18 mouse cellular contexts compared by ENCODE assay signal in the genomic region with DNA sequence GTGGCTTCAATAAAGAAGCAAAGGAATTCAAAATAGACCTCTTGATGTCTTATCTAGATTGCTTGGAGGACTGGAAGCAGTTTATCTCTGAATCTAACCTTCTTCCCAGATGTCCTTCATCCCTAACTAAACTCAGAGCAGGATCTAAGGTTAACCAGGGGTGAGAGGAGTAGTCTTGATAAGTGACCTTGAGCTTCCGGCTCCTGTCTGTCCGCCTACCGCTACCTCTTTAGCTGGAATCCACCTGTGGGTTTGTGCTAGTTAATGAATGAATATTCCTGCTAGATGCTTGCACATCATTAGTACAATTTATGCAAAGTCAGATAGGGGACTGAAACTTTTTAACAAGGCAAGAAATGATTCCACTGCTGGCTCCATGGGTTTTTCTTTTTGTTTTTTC.
"Had no signal": no experiment of that assay in that cellular context is flagged by ENCODE, and none has a peak within 500 bp of the region (broad histone marks: within the 10 kb centered on the region; RNA-seq: fewer than 3 reads in every experiment).

No protein-coding gene starts in this region.

- H3K4me2 ChIP-seq: liver, embryonic 13.5 days; midbrain, embryonic 12.5 days; midbrain, embryonic 15.5 days; neural tube, embryonic 12.5 days; neural tube, embryonic 15.5 days had no signal

- H3K9me3 ChIP-seq: liver, embryonic 13.5 days; midbrain, embryonic 12.5 days; midbrain, embryonic 15.5 days; neural tube, embryonic 12.5 days; neural tube, embryonic 15.5 days had no signal

- H3K27me3 ChIP-seq: midbrain, embryonic 15.5 days; neural tube, embryonic 12.5 days; neural tube, embryonic 15.5 days had no signal

- H3K36me3 ChIP-seq: liver, embryonic 13.5 days; midbrain, embryonic 12.5 days; midbrain, embryonic 15.5 days; neural tube, embryonic 12.5 days; neural tube, embryonic 15.5 days had no signal

- H3K4me3 ChIP-seq: layer of hippocampus, adult 2 months; liver, embryonic 13.5 days; midbrain, embryonic 12.5 days; midbrain, embryonic 15.5 days; neural tube, embryonic 12.5 days; neural tube, embryonic 15.5 days had no signal

- H3K27ac ChIP-seq: layer of hippocampus, adult 2 months; liver, embryonic 13.5 days; macrophage; midbrain, embryonic 12.5 days; midbrain, embryonic 15.5 days; neural tube, embryonic 12.5 days; neural tube, embryonic 15.5 days; stomach, postnatal 0 days had no signal

- H3K9ac ChIP-seq: liver, embryonic 13.5 days; midbrain, embryonic 12.5 days; midbrain, embryonic 15.5 days; neural tube, embryonic 12.5 days; neural tube, embryonic 15.5 days had no signal

- ATAC-seq: intestine, postnatal 0 days; midbrain, embryonic 15.5 days had no signal

- DNase-seq: layer of hippocampus, adult 9-11 months; liver, embryonic 13.5 days; lung, adult 2 months; lung, postnatal 14 days; right cerebral cortex, adult 18-20 months; right cerebral cortex, postnatal 14 days; right cerebral cortex, postnatal 4 days; thymus, adult 2 months; thymus, postnatal 14 days; thymus, postnatal 4 days had no signal

- H3K4me1 ChIP-seq: midbrain, embryonic 12.5 days had no signal
